Mouse (Mus musculus) effector memory CD4-positive, alpha-beta T cell, adult 5 months (primary cell): Measurements from ENCODE around the gene Ehhadh. TPM values are rescaled to one million over a fixed set of nuclear protein-coding genes. Genes with fewer than 3 reads are reported as not detected.

Experiments used
- polyA plus RNA-seq: library from polyadenylated mRNA; unstranded; fragments of 100-300 nt; shearing (Covaris generic); gene quantifications from one replicate; pipeline ENCODE4 v1.2.1, GENCODE M21; 2017

Gene Ehhadh
- 8.6 TPM for polyA plus RNA-seq

GRCm38 (mm10) chr16:21787516-21788353, at the start of gene Ehhadh:
TSS of gene Ehhadh (minus strand) at chr16:21787807.

DNA sequence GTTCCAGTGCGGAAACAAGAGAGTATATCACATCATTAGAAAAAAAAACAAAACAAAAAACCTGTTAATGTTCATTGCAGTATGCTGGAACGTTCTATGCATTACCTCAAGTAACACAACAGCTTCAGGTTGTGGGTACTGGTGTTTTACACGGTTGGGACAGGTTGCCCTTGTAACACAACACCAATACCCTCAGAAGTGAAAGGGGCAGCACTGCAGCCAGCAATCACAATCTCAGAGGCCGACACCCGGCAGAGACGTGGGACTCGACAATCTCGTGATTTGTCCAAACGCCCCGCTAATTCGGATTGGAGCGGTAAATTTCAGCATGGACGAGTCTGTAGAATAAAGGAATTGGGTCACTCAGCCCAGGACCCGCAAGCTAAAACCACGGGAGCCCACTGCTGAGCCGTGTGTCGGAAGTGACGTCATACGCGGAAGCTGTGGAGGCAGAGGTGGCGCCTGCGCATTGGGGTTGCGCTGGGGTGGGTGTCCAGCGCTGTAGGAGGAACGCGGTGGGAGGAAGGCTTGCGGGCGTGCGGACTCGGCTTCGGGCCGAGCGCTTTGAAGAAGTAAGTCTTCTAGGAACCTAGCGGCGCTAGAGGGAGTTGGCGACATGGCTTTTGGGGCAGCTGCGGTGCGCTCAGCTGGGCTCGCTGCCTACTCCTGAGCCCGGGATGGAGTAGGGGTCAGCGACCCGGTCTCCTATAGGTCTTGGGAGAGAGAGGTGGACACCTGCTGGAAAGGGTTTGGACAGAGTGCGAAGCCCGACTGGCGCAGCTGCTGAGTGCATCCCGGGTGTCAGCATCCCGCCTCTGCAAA, 6.5 kb upstream of the Ehhadh start, which contains the start of gene Map3k13:
Gene Map3k13 (plus strand): TSS at position 472 of the 822 bp plus-strand sequence.

Other genes starting within 250 kb of the Ehhadh start
- gene 2510009E07Rik, start 93.1 kb downstream of the Ehhadh start, polyA plus RNA-seq = 1.4 TPM
- gene Map3k13, start 6.5 kb upstream of the Ehhadh start, polyA plus RNA-seq = 0.21 TPM
- gene Tmem41a, start 159.7 kb upstream of the Ehhadh start, polyA plus RNA-seq = 7.6 TPM
- not detected for gene Liph, start 207.9 kb upstream of the Ehhadh start, polyA plus RNA-seq
- gene Senp2, start 221.7 kb upstream of the Ehhadh start, polyA plus RNA-seq = 84.9 TPM